Mouse (Mus musculus): ENCODE results near the gene Trp53bp2.
A peak's percentile ranks its signal among the peaks of the same experiment; 100 is the strongest.

DNA sequence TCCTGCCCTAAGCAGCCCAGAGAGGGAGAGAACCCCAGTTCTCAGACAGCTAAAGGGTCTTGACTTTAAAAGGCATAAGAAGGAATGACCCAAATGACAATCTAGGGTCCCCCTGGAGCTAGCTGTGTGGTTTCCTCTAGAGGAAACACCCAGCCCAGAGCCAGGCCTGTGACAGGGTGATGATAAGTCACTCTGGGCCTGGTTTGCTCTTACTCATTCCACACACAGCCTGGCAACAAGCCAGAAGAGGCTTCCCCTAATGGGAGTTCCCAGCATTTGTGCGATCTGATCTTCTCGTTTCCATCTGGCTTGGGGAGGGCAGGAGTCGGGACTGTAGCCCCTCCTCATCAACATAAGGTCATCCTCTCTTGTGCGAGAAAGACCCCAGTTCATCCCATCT lies 95.3 kb downstream of the Trp53bp2 start:
- TF ChIP-seq MYOG (IDR thresholded peaks at IDR 0.05; ENCODE audit: control insufficient read depth, extremely low read depth, insufficient read length) (no peak), CTCF (IDR thresholded peaks at IDR 0.05; ENCODE audit: control insufficient read depth, insufficient read depth, insufficient read length) (no peak), MAX (IDR thresholded peaks at IDR 0.05) (no peak), MYOD1 (IDR thresholded peaks at IDR 0.05; ENCODE audit: control insufficient read depth, insufficient read length, low read depth) (peak; percentile 23), CEBPB (IDR thresholded peaks at IDR 0.05; ENCODE audit: low read depth) (no peak), USF1 (IDR thresholded peaks at IDR 0.05; ENCODE audit: low read depth) (no peak)

All from C2C12 (cell line).